In the genomic region with DNA sequence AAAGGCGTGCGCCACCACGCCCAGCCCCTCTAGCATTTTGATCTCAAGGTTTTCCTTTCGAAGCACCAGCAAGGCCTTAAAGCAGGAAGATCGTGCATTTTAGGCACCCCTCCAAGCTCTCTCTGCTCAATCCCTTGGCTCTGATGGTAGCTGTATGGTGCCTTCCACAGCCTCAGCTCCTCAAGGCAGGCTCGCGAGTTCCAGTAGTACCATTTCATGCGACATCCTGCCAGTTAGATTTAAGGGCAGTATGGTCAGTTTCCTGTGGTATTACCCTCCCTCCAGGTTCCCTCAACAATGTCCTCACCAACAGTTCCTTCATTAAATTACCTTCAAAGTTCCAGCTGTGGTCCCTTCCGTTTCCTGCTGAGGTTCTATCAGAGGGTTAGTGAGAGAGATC, we compare ENCODE assay signal across 24 mouse cellular contexts. TPM values are rescaled to one million over a fixed set of nuclear protein-coding genes. Genes with fewer than 3 reads are reported as not detected.
DNase-seq lines count a peak whose midpoint lies in the region; ATAC-seq and TF ChIP-seq lines count a peak whose summit lies in the region.
"Had no signal": no experiment of that assay in that cellular context is flagged by ENCODE, and none has a peak within 500 bp of the region (broad histone marks: within the 10 kb centered on the region; RNA-seq: fewer than 3 reads in every experiment).

No protein-coding gene starts in this region.

- H3K27ac ChIP-seq in liver, embryonic 14.5 days: peak overlapping the region; percentile 69
- H3K27ac ChIP-seq in liver, embryonic 16.5 days (ENCODE audit: low read length): peak overlapping the region; percentile 50
- no peak overlapping the region for H3K27ac ChIP-seq in midbrain, embryonic 15.5 days
- H3K27ac ChIP-seq: gastrocnemius, adult 2 months; heart, embryonic 15.5 days; hindbrain, embryonic 12.5 days; hindbrain, embryonic 15.5 days had no signal

- no peak for ATAC-seq in liver, embryonic 14.5 days (ENCODE audit: insufficient read depth)
- peak; percentile 50 for ATAC-seq in granulocyte monocyte progenitor cell, adult 5-6 weeks (replicated peaks; ENCODE audit: poor library complexity, severe bottlenecking)
- no peak for ATAC-seq in liver, embryonic 16.5 days (ENCODE audit: low read depth)
- ATAC-seq in midbrain, embryonic 15.5 days (replicated peaks): no peak
- ATAC-seq: activated CD4-positive, CD25-positive, alpha-beta regulatory T cell, adult 4 months; forebrain, embryonic 14.5 days; forebrain, postnatal 0 days had no signal

- H3K9me3 ChIP-seq in liver, embryonic 14.5 days (ENCODE audit: control insufficient read depth, low read length): no peaks in the 10 kb centered on the region
- no peaks in the 10 kb centered on the region for H3K9me3 ChIP-seq in liver, embryonic 16.5 days (replicated peaks; ENCODE audit: control insufficient read depth, low read length)
- H3K9me3 ChIP-seq in midbrain, embryonic 15.5 days: no peaks in the 10 kb centered on the region
- H3K9me3 ChIP-seq: heart, embryonic 15.5 days; hindbrain, embryonic 12.5 days; hindbrain, embryonic 15.5 days had no signal

- 53% methylated on average over 9 of the region's 9 CpGs for WGBS in liver, embryonic 14.5 days (ENCODE audit: insufficient replicate concordance)
- WGBS in liver, embryonic 16.5 days (ENCODE audit: insufficient replicate concordance): 53% methylated on average over 9 of the region's 9 CpGs
- WGBS in midbrain, embryonic 15.5 days: 89% methylated on average over 9 of the region's 9 CpGs

- TF ChIP-seq CTCF in liver, embryonic 14.5 days (IDR thresholded peaks at IDR 0.05; ENCODE audit: low read depth): no peak

- no peak for TF ChIP-seq EP300 in liver, embryonic 14.5 days (IDR thresholded peaks at IDR 0.05; ENCODE audit: low read depth)

- no peak overlapping the region for H3K4me2 ChIP-seq in liver, embryonic 14.5 days (ENCODE audit: low read depth)
- peak overlapping the region; percentile 2; the same call in 1 of the 2 replicates for H3K4me2 ChIP-seq in liver, embryonic 16.5 days (ENCODE audit: low read depth, low read length)
- H3K4me2 ChIP-seq in midbrain, embryonic 15.5 days: no peak overlapping the region
- H3K4me2 ChIP-seq: heart, embryonic 12.5 days; heart, embryonic 15.5 days; hindbrain, embryonic 12.5 days; hindbrain, embryonic 15.5 days had no signal

- no peak overlapping the region for H3K4me3 ChIP-seq in liver, embryonic 14.5 days (ENCODE audit: insufficient read depth in 1 of 2, low read depth in 2 of 2, low read length in 2 of 2)
- no peak overlapping the region for H3K4me3 ChIP-seq in liver, embryonic 16.5 days (ENCODE audit: low read depth, low read length)
- H3K4me3 ChIP-seq in midbrain, embryonic 15.5 days: no peak overlapping the region
- H3K4me3 ChIP-seq: gastrocnemius, adult 2 months; heart, embryonic 12.5 days; heart, embryonic 15.5 days; hindbrain, embryonic 12.5 days; hindbrain, embryonic 15.5 days had no signal

- peaks cover 34 to 37% of the 10 kb centered on the region in 2 experiments for H3K4me1 ChIP-seq in liver, embryonic 14.5 days (replicated peaks; ENCODE audit: control insufficient read depth in 2 of 2, insufficient read depth in 2 of 2, low read length in 1 of 2)
- peaks cover 32% of the 10 kb centered on the region for H3K4me1 ChIP-seq in liver, embryonic 16.5 days (ENCODE audit: control insufficient read depth, low read depth, low read length)
- no peaks in the 10 kb centered on the region for H3K4me1 ChIP-seq in midbrain, embryonic 15.5 days
- H3K4me1 ChIP-seq: hindbrain, embryonic 12.5 days; hindbrain, embryonic 15.5 days had no signal

- no peak for DNase-seq in liver, embryonic 14.5 days (ENCODE audit: low read depth in 3 of 3, low spot score in 3 of 3)
- DNase-seq in liver: no peak
- DNase-seq in left cerebral cortex, postnatal 36 days (ENCODE audit: low spot score in 2 of 2): no peak
- DNase-seq: adrenal gland, adult 8-10 months; adrenal gland, postnatal 25 days; cerebellum, adult 11-12 months; cerebellum, adult 8-10 months; cerebellum, postnatal 10 days; cerebellum, postnatal 36 days; forebrain, postnatal 0 days; gastrocnemius, adult 2 months; gastrocnemius, postnatal 14 days; heart, adult 18-20 months; heart, postnatal 10 days; heart, postnatal 4 days had no signal

- H3K27me3 ChIP-seq in liver, embryonic 14.5 days (ENCODE audit: control insufficient read depth, insufficient read depth, low read length): no peaks in the 10 kb centered on the region
- H3K27me3 ChIP-seq in liver, embryonic 16.5 days (ENCODE audit: control insufficient read depth, insufficient read depth, low read depth, low read length): no peaks in the 10 kb centered on the region
- no peaks in the 10 kb centered on the region for H3K27me3 ChIP-seq in midbrain, embryonic 15.5 days (replicated peaks)
- H3K27me3 ChIP-seq: hindbrain, embryonic 12.5 days; hindbrain, embryonic 15.5 days had no signal

- no peak overlapping the region for H3K9ac ChIP-seq in liver, embryonic 14.5 days (replicated peaks)
- H3K9ac ChIP-seq in liver, embryonic 16.5 days (ENCODE audit: low read depth, low read length): no peak overlapping the region
- H3K9ac ChIP-seq in midbrain, embryonic 15.5 days: no peak overlapping the region
- H3K9ac ChIP-seq: forebrain, postnatal 0 days; heart, embryonic 12.5 days; heart, embryonic 15.5 days; hindbrain, embryonic 12.5 days; hindbrain, embryonic 15.5 days had no signal

- intact Hi-C loops in left cerebral cortex, postnatal 36 days (cut with DNase I): no loop called here

- no peaks in the 10 kb centered on the region; the same call in 1 of the 2 replicates for H3K36me3 ChIP-seq in liver, embryonic 14.5 days (replicated peaks; ENCODE audit: control insufficient read depth, insufficient read depth, low read depth)
- H3K36me3 ChIP-seq in liver, embryonic 16.5 days (ENCODE audit: control insufficient read depth, insufficient read depth): peaks cover 2% of the 10 kb centered on the region
- 0 out of 2 replicates have a peak, but pooled peaks cover 2% of the 10 kb centered on the region for H3K36me3 ChIP-seq in midbrain, embryonic 15.5 days (replicated peaks)
- H3K36me3 ChIP-seq: heart, embryonic 12.5 days; hindbrain, embryonic 12.5 days had no signal

RNA-seq across cellular contexts. Expression of a gene that starts 16.6 kb away (rescaled TPM):
- 0.73 and 0.74 TPM in 2 replicates for polyA plus RNA-seq in liver, embryonic 14.5 days (2012; rRNA removed)
- polyA plus RNA-seq in liver, embryonic 14.5 days (2014; fragmentation: Nextera tagmentation; extraction: Ambion mirVana): 0.94 and 1.5 TPM in 2 replicates
- total RNA-seq in granulocyte monocyte progenitor cell, adult 5-6 weeks (2014; fragmentation: Nextera tagmentation): 18.4 and 26.6 TPM in 2 replicates
- 5.0 and 5.1 TPM in 2 replicates for total RNA-seq in granulocyte monocyte progenitor cell, adult 5-6 weeks (2017)
- 0.99 and 1.7 TPM in 2 replicates for polyA plus RNA-seq in liver, embryonic 16.5 days (2015; fragmentation: Nextera tagmentation; extraction: Ambion mirVana)
- polyA plus RNA-seq in midbrain, embryonic 15.5 days (2015; fragmentation: Nextera tagmentation; extraction: Ambion mirVana): 45.5 and 59.1 TPM in 2 replicates
- total RNA-seq in left cerebral cortex, postnatal 36 days (2021): 10 to 100 TPM in 1 of 2 experiments, 1 to 10 TPM in 1; 8.4 to 15.4 TPM

RNA-seq across cellular contexts. Expression of a gene that starts 24.3 kb away (rescaled TPM):
- polyA plus RNA-seq in liver, embryonic 14.5 days (2012; rRNA removed): 26.9 and 27.9 TPM in 2 replicates
- 20.8 and 22.7 TPM in 2 replicates for polyA plus RNA-seq in liver, embryonic 14.5 days (2014; fragmentation: Nextera tagmentation; extraction: Ambion mirVana)
- total RNA-seq in granulocyte monocyte progenitor cell, adult 5-6 weeks (2014; fragmentation: Nextera tagmentation): 13.5 and 22.0 TPM in 2 replicates
- total RNA-seq in granulocyte monocyte progenitor cell, adult 5-6 weeks (2017): 16.9 and 18.4 TPM in 2 replicates
- polyA plus RNA-seq in liver, embryonic 16.5 days (2015; fragmentation: Nextera tagmentation; extraction: Ambion mirVana): 29.2 and 31.9 TPM in 2 replicates
- polyA plus RNA-seq in midbrain, embryonic 15.5 days (2015; fragmentation: Nextera tagmentation; extraction: Ambion mirVana): 18.5 and 18.7 TPM in 2 replicates
- 10 to 100 TPM; 25.4 to 28.4 TPM for total RNA-seq in left cerebral cortex, postnatal 36 days (2021)

RNA-seq across cellular contexts. Expression of a gene that starts 25.1 kb away (rescaled TPM):
- 4.6 and 4.9 TPM in 2 replicates for polyA plus RNA-seq in liver, embryonic 14.5 days (2012; rRNA removed)
- polyA plus RNA-seq in liver, embryonic 14.5 days (2014; fragmentation: Nextera tagmentation; extraction: Ambion mirVana): 2.1 TPM in 2 replicates
- 9.8 and 10.0 TPM in 2 replicates for total RNA-seq in granulocyte monocyte progenitor cell, adult 5-6 weeks (2014; fragmentation: Nextera tagmentation)
- 4.9 and 5.2 TPM in 2 replicates for total RNA-seq in granulocyte monocyte progenitor cell, adult 5-6 weeks (2017)
- polyA plus RNA-seq in liver, embryonic 16.5 days (2015; fragmentation: Nextera tagmentation; extraction: Ambion mirVana): 1.6 and 1.9 TPM in 2 replicates
- polyA plus RNA-seq in midbrain, embryonic 15.5 days (2015; fragmentation: Nextera tagmentation; extraction: Ambion mirVana): 1.8 and 1.9 TPM in 2 replicates
- 10 to 100 TPM; 11.3 to 11.5 TPM for total RNA-seq in left cerebral cortex, postnatal 36 days (2021)

RNA-seq across cellular contexts. Expression of a gene that starts 41.5 kb away (rescaled TPM):
- 48.6 and 55.6 TPM in 2 replicates for polyA plus RNA-seq in liver, embryonic 14.5 days (2012; rRNA removed)
- polyA plus RNA-seq in liver, embryonic 14.5 days (2014; fragmentation: Nextera tagmentation; extraction: Ambion mirVana): 8.4 and 8.9 TPM in 2 replicates
- total RNA-seq in granulocyte monocyte progenitor cell, adult 5-6 weeks (2014; fragmentation: Nextera tagmentation): 76.4 and 110 TPM in 2 replicates
- total RNA-seq in granulocyte monocyte progenitor cell, adult 5-6 weeks (2017): 41.8 and 45.8 TPM in 2 replicates
- 4.0 and 5.3 TPM in 2 replicates for polyA plus RNA-seq in liver, embryonic 16.5 days (2015; fragmentation: Nextera tagmentation; extraction: Ambion mirVana)
- polyA plus RNA-seq in midbrain, embryonic 15.5 days (2015; fragmentation: Nextera tagmentation; extraction: Ambion mirVana): 19.5 TPM in 2 replicates
- 100 to 1,000 TPM; 206 to 237 TPM for total RNA-seq in left cerebral cortex, postnatal 36 days (2021)

RNA-seq across cellular contexts. Expression of a gene that starts 54.5 kb away (rescaled TPM):
- 8.5 and 9.8 TPM in 2 replicates for polyA plus RNA-seq in liver, embryonic 14.5 days (2012; rRNA removed)
- 5.1 and 5.3 TPM in 2 replicates for polyA plus RNA-seq in liver, embryonic 14.5 days (2014; fragmentation: Nextera tagmentation; extraction: Ambion mirVana)
- 10.5 and 10.7 TPM in 2 replicates for total RNA-seq in granulocyte monocyte progenitor cell, adult 5-6 weeks (2014; fragmentation: Nextera tagmentation)
- 5.3 and 6.0 TPM in 2 replicates for total RNA-seq in granulocyte monocyte progenitor cell, adult 5-6 weeks (2017)
- polyA plus RNA-seq in liver, embryonic 16.5 days (2015; fragmentation: Nextera tagmentation; extraction: Ambion mirVana): 3.4 and 3.6 TPM in 2 replicates
- 3.3 and 5.3 TPM in 2 replicates for polyA plus RNA-seq in midbrain, embryonic 15.5 days (2015; fragmentation: Nextera tagmentation; extraction: Ambion mirVana)
- total RNA-seq in left cerebral cortex, postnatal 36 days (2021): 10 to 100 TPM; 55.8 to 76.2 TPM

Comparison
In these comparisons a context has a peak if more than half of its experiments do, and no peak if none do; other contexts are left out.
1. RNA of a gene that starts 16.6 kb away (polyA plus RNA-seq): 45.5 to 59.1 TPM in midbrain, embryonic 15.5 days; 0.99 to 1.7 TPM in liver, embryonic 16.5 days and 0.73 to 1.5 TPM in liver, embryonic 14.5 days; every median in the first group is over 10 times any median in the second.